Mouse (Mus musculus): Measurements from ENCODE around the gene Sncg. TPM values are rescaled to one million over a fixed set of nuclear protein-coding genes. Genes with fewer than 3 reads are reported as not detected.

Gene Sncg
- total and polyA plus RNA-seq, 3 experiments = 0.27 TPM; not detected in 2

GRCm38 (mm10) chr14:34357671-34358455 is 16.7 kb downstream of the Sncg start:
- H3K4me1 ChIP-seq (ENCODE audit: insufficient read depth, low read depth, low read length) = peaks cover 10% of the 10 kb centered on the region
- H3K4me3 ChIP-seq (ENCODE audit: low read depth, low read length) = no peak overlapping the region
- no peak for ATAC-seq (ENCODE audit: extremely low read depth, insufficient number of reproducible peaks, low FRiP score, poor library complexity, severe bottlenecking)
- no peak for TF ChIP-seq POLR2AphosphoS5 (IDR thresholded peaks at IDR 0.05; ENCODE audit: insufficient replicate concordance, low read depth, low read length)
- no peak for TF ChIP-seq GATA2 (IDR thresholded peaks at IDR 0.05; ENCODE audit: borderline replicate concordance, low read depth, low read length)
- no peak for TF ChIP-seq TAL1 (conservative IDR thresholded peaks at IDR 0.05; ENCODE audit: low read depth, low read length)
- no peak for TF ChIP-seq CTCF (IDR thresholded peaks at IDR 0.05; ENCODE audit: low read depth, low read length)
- no peak for TF ChIP-seq GATA1 (IDR thresholded peaks at IDR 0.05; ENCODE audit: borderline replicate concordance, low read length)
- no peaks in the 10 kb centered on the region for H3K9me3 ChIP-seq (replicated peaks)
- H3K27me3 ChIP-seq (ENCODE audit: insufficient read depth, low read length) = peaks cover 41% of the 10 kb centered on the region
- H3K36me3 ChIP-seq (replicated peaks) = no peaks in the 10 kb centered on the region
- DNase-seq (ENCODE audit: low spot score) = no peak

GRCm38 (mm10) chr14:34355301-34355700 is 19.3 kb downstream of the Sncg start, which contains the start of gene Fam25c:
Gene Fam25c, minus strand, starts transcription at chr14:34355433.
- Histone ChIP-seq H3K36me3 (replicated peaks) (no peaks in the 10 kb centered on the region), H3K4me1 (ENCODE audit: insufficient read depth, low read depth, low read length) (peaks cover 9% of the 10 kb centered on the region), H3K9me3 (replicated peaks) (no peaks in the 10 kb centered on the region), H3K4me3 (ENCODE audit: low read depth, low read length) (no peak within 1 kb of the TSS), H3K27me3 (ENCODE audit: insufficient read depth, low read length) (peaks cover 40% of the 10 kb centered on the region)
- no peak for DNase-seq (ENCODE audit: low spot score)
- TF ChIP-seq GATA2 (IDR thresholded peaks at IDR 0.05; ENCODE audit: borderline replicate concordance, low read depth, low read length) (no peak), CTCF (IDR thresholded peaks at IDR 0.05; ENCODE audit: low read depth, low read length) (no peak), TAL1 (conservative IDR thresholded peaks at IDR 0.05; ENCODE audit: low read depth, low read length) (no peak), GATA1 (IDR thresholded peaks at IDR 0.05; ENCODE audit: borderline replicate concordance, low read length) (no peak), POLR2AphosphoS5 (IDR thresholded peaks at IDR 0.05; ENCODE audit: insufficient replicate concordance, low read depth, low read length) (no peak)
- no peak for ATAC-seq (ENCODE audit: extremely low read depth, insufficient number of reproducible peaks, low FRiP score, poor library complexity, severe bottlenecking)

- peaks cover 9% of the 10 kb centered on the region for H3K4me1 ChIP-seq (ENCODE audit: insufficient read depth, low read depth, low read length)
- DNase-seq (ENCODE audit: low spot score) (no peak), ATAC-seq (ENCODE audit: extremely low read depth, insufficient number of reproducible peaks, low FRiP score, poor library complexity, severe bottlenecking) (no peak)
- TF ChIP-seq TAL1 (conservative IDR thresholded peaks at IDR 0.05; ENCODE audit: low read depth, low read length) = no peak
- no peak for TF ChIP-seq POLR2AphosphoS5 (IDR thresholded peaks at IDR 0.05; ENCODE audit: insufficient replicate concordance, low read depth, low read length)
- TF ChIP-seq GATA1 (IDR thresholded peaks at IDR 0.05; ENCODE audit: borderline replicate concordance, low read length) = no peak
- TF ChIP-seq CTCF (IDR thresholded peaks at IDR 0.05; ENCODE audit: low read depth, low read length) = no peak
- H3K36me3 ChIP-seq (replicated peaks) = no peaks in the 10 kb centered on the region
- peaks cover 40% of the 10 kb centered on the region for H3K27me3 ChIP-seq (ENCODE audit: insufficient read depth, low read length)
- H3K4me3 ChIP-seq (ENCODE audit: low read depth, low read length) = no peak overlapping the region
- H3K9me3 ChIP-seq (replicated peaks) = no peaks in the 10 kb centered on the region
Observed at GRCm38 (mm10) chr14:34354456-34354855, 20.1 kb downstream of the Sncg start.

GRCm38 (mm10) chr14:34353326-34353725 is 21.3 kb downstream of the Sncg start:
- peaks cover 9% of the 10 kb centered on the region for H3K4me1 ChIP-seq (ENCODE audit: insufficient read depth, low read depth, low read length)
- no peak overlapping the region for H3K4me3 ChIP-seq (ENCODE audit: low read depth, low read length)
- no peak for DNase-seq (ENCODE audit: low spot score)
- H3K9me3 ChIP-seq (replicated peaks) = no peaks in the 10 kb centered on the region
- TF ChIP-seq POLR2AphosphoS5 (IDR thresholded peaks at IDR 0.05; ENCODE audit: insufficient replicate concordance, low read depth, low read length) (no peak), CTCF (IDR thresholded peaks at IDR 0.05; ENCODE audit: low read depth, low read length) (no peak), TAL1 (conservative IDR thresholded peaks at IDR 0.05; ENCODE audit: low read depth, low read length) (no peak)
- peaks cover 35% of the 10 kb centered on the region for H3K27me3 ChIP-seq (ENCODE audit: insufficient read depth, low read length)
- no peaks in the 10 kb centered on the region for H3K36me3 ChIP-seq (replicated peaks)
- ATAC-seq (ENCODE audit: extremely low read depth, insufficient number of reproducible peaks, low FRiP score, poor library complexity, severe bottlenecking) = no peak

- ATAC-seq (ENCODE audit: extremely low read depth, insufficient number of reproducible peaks, low FRiP score, poor library complexity, severe bottlenecking) = no peak
- no peaks in the 10 kb centered on the region for H3K9me3 ChIP-seq (replicated peaks)
- peaks cover 9% of the 10 kb centered on the region for H3K4me1 ChIP-seq (ENCODE audit: insufficient read depth, low read depth, low read length)
- TF ChIP-seq GATA2 (IDR thresholded peaks at IDR 0.05; ENCODE audit: borderline replicate concordance, low read depth, low read length) (no peak), CTCF (IDR thresholded peaks at IDR 0.05; ENCODE audit: low read depth, low read length) (no peak), POLR2AphosphoS5 (IDR thresholded peaks at IDR 0.05; ENCODE audit: insufficient replicate concordance, low read depth, low read length) (no peak), TAL1 (conservative IDR thresholded peaks at IDR 0.05; ENCODE audit: low read depth, low read length) (no peak), GATA1 (IDR thresholded peaks at IDR 0.05; ENCODE audit: borderline replicate concordance, low read length) (no peak)
- peaks cover 31% of the 10 kb centered on the region for H3K27me3 ChIP-seq (ENCODE audit: insufficient read depth, low read length)
- no peak overlapping the region for H3K4me3 ChIP-seq (ENCODE audit: low read depth, low read length)
- DNase-seq (ENCODE audit: low spot score) = no peak
- H3K36me3 ChIP-seq (replicated peaks) = no peaks in the 10 kb centered on the region
Observed at GRCm38 (mm10) chr14:34352523-34352922, 22.1 kb downstream of the Sncg start.

GRCm38 (mm10) chr14:34351660-34352059 is 22.9 kb downstream of the Sncg start:
- H3K9me3 ChIP-seq (replicated peaks) = no peaks in the 10 kb centered on the region
- peaks cover 9% of the 10 kb centered on the region for H3K4me1 ChIP-seq (ENCODE audit: insufficient read depth, low read depth, low read length)
- peaks cover 5% of the 10 kb centered on the region for H3K36me3 ChIP-seq (replicated peaks)
- ATAC-seq (ENCODE audit: extremely low read depth, insufficient number of reproducible peaks, low FRiP score, poor library complexity, severe bottlenecking) (no peak), DNase-seq (ENCODE audit: low spot score) (no peak)
- peaks cover 27% of the 10 kb centered on the region for H3K27me3 ChIP-seq (ENCODE audit: insufficient read depth, low read length)
- TF ChIP-seq GATA2 (IDR thresholded peaks at IDR 0.05; ENCODE audit: borderline replicate concordance, low read depth, low read length) = no peak
- TF ChIP-seq TAL1 (conservative IDR thresholded peaks at IDR 0.05; ENCODE audit: low read depth, low read length) = no peak
- TF ChIP-seq CTCF (IDR thresholded peaks at IDR 0.05; ENCODE audit: low read depth, low read length) = no peak
- no peak overlapping the region for H3K4me3 ChIP-seq (ENCODE audit: low read depth, low read length)

All from G1E (cell line).